Mouse (Mus musculus) forebrain, embryonic 16.5 days (tissue): Measurements from ENCODE around the gene Tpm1. TPM values are rescaled to one million over a fixed set of nuclear protein-coding genes. Genes with fewer than 3 reads are reported as not detected.

Experiments
- ATAC-seq: fragments of 200-750 bp; cut with Nextera tagmentation; 2 replicates; pipeline ENCODE4 v1.8.0; 2017; ENCODE audit warnings: mild to moderate bottlenecking, moderate library complexity
- H3K27ac ChIP-seq: fragments of 300-500 bp; sonication (generic); 2 replicates; pipeline ENCODE4 v1.5.1; 2014; ENCODE audit warnings: low read length, control low read depth
- H3K27me3 ChIP-seq: fragments of 300-500 bp; sonication (generic); replicated peaks from 2 replicates; pipeline ENCODE4 v1.6.1; 2014; ENCODE audit warnings: low read length; ENCODE audit not compliant: control insufficient read depth, insufficient read depth
- H3K36me3 ChIP-seq: fragments of 300-500 bp; sonication (generic); 2 replicates; pipeline ENCODE4 v1.6.1; 2014; ENCODE audit not compliant: control insufficient read depth, insufficient read depth
- H3K4me1 ChIP-seq: fragments of 300-500 bp; sonication (generic); replicated peaks from 2 replicates; pipeline ENCODE4 v1.6.1; 2014; ENCODE audit warnings: low read length; ENCODE audit not compliant: control insufficient read depth, insufficient read depth
- H3K4me2 ChIP-seq: fragments of 300-500 bp; sonication (generic); 2 replicates; pipeline ENCODE4 v1.6.1; 2014; ENCODE audit warnings: mild to moderate bottlenecking, low read length, control low read depth
- H3K4me3 ChIP-seq: fragments of 300-500 bp; sonication (generic); replicated peaks from 2 replicates; pipeline ENCODE4 v1.5.1; 2014; ENCODE audit warnings: mild to moderate bottlenecking, low read length, control low read depth
- H3K9ac ChIP-seq: fragments of 300-500 bp; sonication (generic); replicated peaks from 2 replicates; pipeline ENCODE4 v1.6.1; 2014; ENCODE audit warnings: low read depth, low read length, control low read depth
- H3K9me3 ChIP-seq: fragments of 300-500 bp; sonication (generic); 2 replicates; pipeline ENCODE4 v1.6.1; 2016; ENCODE audit warnings: low read length; ENCODE audit not compliant: control insufficient read depth
- WGBS: fragments of 180-500 bp; shearing (Covaris S2); extraction: QIAGEN DNeasy Blood & Tissue Kit; methylation state at CpG from one replicate; pipeline ENCODE4 v1.1.7; 2014; 5-methylcytosine and 5-hydroxymethylcytosine counted together
- polyA plus RNA-seq: library from polyadenylated mRNA; unstranded; fragments of >200 nt; fragmentation: Nextera tagmentation; extraction: Ambion mirVana; gene quantifications from 2 replicates; pipeline ENCODE4 v1.2.1, GENCODE M21; 2015

The Tpm1 gene
- polyA plus RNA-seq, 1 experiment from 2014 or later = 120 TPM

- Histone ChIP-seq H3K4me2 (no peak overlapping the region), H3K36me3 (0 out of 2 replicates have a peak, but pooled peaks cover 3% of the 10 kb centered on the region), H3K27ac (no peak overlapping the region), H3K9me3 (no peaks in the 10 kb centered on the region), H3K4me1 (no peaks in the 10 kb centered on the region), H3K27me3 (no peaks in the 10 kb centered on the region), H3K4me3 (no peak overlapping the region), H3K9ac (no peak overlapping the region)
- WGBS = 68% methylated on average over 2 of the region's 2 CpGs
- ATAC-seq = no peak
Observed at GRCm38 (mm10) chr9:67020063-67020462, 29.1 kb downstream of the Tpm1 start.

GRCm38 (mm10) chr9:67013501-67013900 lies 35.7 kb downstream of the Tpm1 start:
- WGBS = 83% methylated on average over 2 of the region's 2 CpGs
- Histone ChIP-seq H3K27ac (no peak overlapping the region), H3K36me3 (no peaks in the 10 kb centered on the region), H3K9me3 (no peaks in the 10 kb centered on the region), H3K9ac (no peak overlapping the region), H3K4me3 (no peak overlapping the region), H3K4me1 (no peaks in the 10 kb centered on the region), H3K4me2 (no peak overlapping the region), H3K27me3 (no peaks in the 10 kb centered on the region)
- ATAC-seq = no peak

GRCm38 (mm10) chr9:67012470-67012869 lies 36.7 kb downstream of the Tpm1 start:
- no peaks in the 10 kb centered on the region for H3K4me1 ChIP-seq
- no peak overlapping the region for H3K27ac ChIP-seq
- H3K9ac ChIP-seq = no peak overlapping the region
- H3K36me3 ChIP-seq = no peaks in the 10 kb centered on the region
- no peak overlapping the region for H3K4me3 ChIP-seq
- H3K4me2 ChIP-seq = no peak overlapping the region
- ATAC-seq = no peak
- WGBS = 56% methylated on average over 3 of the region's 3 CpGs
- H3K9me3 ChIP-seq = no peaks in the 10 kb centered on the region
- H3K27me3 ChIP-seq = no peaks in the 10 kb centered on the region

GRCm38 (mm10) chr9:67011483-67011882 lies 37.7 kb downstream of the Tpm1 start:
- Histone ChIP-seq H3K4me2 (no peak overlapping the region), H3K4me3 (no peak overlapping the region), H3K27me3 (no peaks in the 10 kb centered on the region), H3K27ac (no peak overlapping the region), H3K9ac (no peak overlapping the region), H3K36me3 (no peaks in the 10 kb centered on the region), H3K4me1 (no peaks in the 10 kb centered on the region), H3K9me3 (no peaks in the 10 kb centered on the region)
- no peak for ATAC-seq
- WGBS = 92% methylated on average over 9 of the region's 9 CpGs

GRCm38 (mm10) chr9:67008781-67009180 lies 40.4 kb downstream of the Tpm1 start:
- no peak overlapping the region for H3K27ac ChIP-seq
- no peak overlapping the region for H3K9ac ChIP-seq
- H3K27me3 ChIP-seq = no peaks in the 10 kb centered on the region
- no peak for ATAC-seq
- WGBS = 56% methylated on average over 11 of the region's 11 CpGs
- H3K4me3 ChIP-seq = no peak overlapping the region
- H3K36me3 ChIP-seq = no peaks in the 10 kb centered on the region
- no peak overlapping the region for H3K4me2 ChIP-seq
- no peaks in the 10 kb centered on the region for H3K9me3 ChIP-seq
- no peaks in the 10 kb centered on the region for H3K4me1 ChIP-seq

GRCm38 (mm10) chr9:67006376-67006775 lies 42.8 kb downstream of the Tpm1 start:
- H3K36me3 ChIP-seq = no peaks in the 10 kb centered on the region
- H3K4me3 ChIP-seq = no peak overlapping the region
- no peaks in the 10 kb centered on the region for H3K4me1 ChIP-seq
- no peak overlapping the region for H3K9ac ChIP-seq
- 80% methylated on average over 4 of the region's 4 CpGs for WGBS
- no peak overlapping the region for H3K4me2 ChIP-seq
- no peak overlapping the region for H3K27ac ChIP-seq
- no peak for ATAC-seq
- H3K9me3 ChIP-seq = no peaks in the 10 kb centered on the region
- no peaks in the 10 kb centered on the region for H3K27me3 ChIP-seq

GRCm38 (mm10) chr9:67005161-67005742 lies 44.0 kb downstream of the Tpm1 start:
- no peak overlapping the region for H3K4me2 ChIP-seq
- no peaks in the 10 kb centered on the region for H3K27me3 ChIP-seq
- no peak overlapping the region for H3K4me3 ChIP-seq
- no peaks in the 10 kb centered on the region for H3K36me3 ChIP-seq
- no peak for ATAC-seq
- H3K4me1 ChIP-seq = no peaks in the 10 kb centered on the region
- no peaks in the 10 kb centered on the region for H3K9me3 ChIP-seq
- no peak overlapping the region for H3K27ac ChIP-seq
- H3K9ac ChIP-seq = no peak overlapping the region
- WGBS = 74% methylated on average over 11 of the region's 11 CpGs

GRCm38 (mm10) chr9:67003656-67004055 lies 45.5 kb downstream of the Tpm1 start:
- no peaks in the 10 kb centered on the region for H3K9me3 ChIP-seq
- H3K4me2 ChIP-seq = no peak overlapping the region
- H3K4me1 ChIP-seq = no peaks in the 10 kb centered on the region
- H3K4me3 ChIP-seq = no peak overlapping the region
- no peak overlapping the region for H3K27ac ChIP-seq
- ATAC-seq = no peak
- 52% methylated on average over 4 of the region's 4 CpGs for WGBS
- no peak overlapping the region for H3K9ac ChIP-seq
- no peaks in the 10 kb centered on the region for H3K27me3 ChIP-seq
- H3K36me3 ChIP-seq = no peaks in the 10 kb centered on the region

GRCm38 (mm10) chr9:67003156-67003555 lies 46.0 kb downstream of the Tpm1 start:
- Histone ChIP-seq H3K9ac (no peak overlapping the region), H3K27ac (no peak overlapping the region), H3K4me3 (no peak overlapping the region), H3K36me3 (no peaks in the 10 kb centered on the region), H3K4me1 (no peaks in the 10 kb centered on the region), H3K9me3 (no peaks in the 10 kb centered on the region), H3K27me3 (no peaks in the 10 kb centered on the region), H3K4me2 (no peak overlapping the region)
- 27% methylated on average over 4 of the region's 4 CpGs for WGBS
- no peak for ATAC-seq

- no peak overlapping the region for H3K9ac ChIP-seq
- no peaks in the 10 kb centered on the region for H3K27me3 ChIP-seq
- no peaks in the 10 kb centered on the region for H3K4me1 ChIP-seq
- H3K9me3 ChIP-seq = no peaks in the 10 kb centered on the region
- H3K4me2 ChIP-seq = no peak overlapping the region
- no peak overlapping the region for H3K27ac ChIP-seq
- H3K4me3 ChIP-seq = no peak overlapping the region
- no peaks in the 10 kb centered on the region for H3K36me3 ChIP-seq
- ATAC-seq = no peak
- WGBS = 84% methylated on average over 4 of the region's 4 CpGs
Observed at GRCm38 (mm10) chr9:67001506-67001905, 47.7 kb downstream of the Tpm1 start.
